Mouse (Mus musculus) kidney, postnatal 14 days (tissue): ENCODE results near the gene Vsig10.

Experiments used
- DNase-seq: peaks from one replicate; pipeline ENCODE4 v3.0.0; 2022; ENCODE audit warnings: mixed read lengths

The Vsig10 gene

DNA sequence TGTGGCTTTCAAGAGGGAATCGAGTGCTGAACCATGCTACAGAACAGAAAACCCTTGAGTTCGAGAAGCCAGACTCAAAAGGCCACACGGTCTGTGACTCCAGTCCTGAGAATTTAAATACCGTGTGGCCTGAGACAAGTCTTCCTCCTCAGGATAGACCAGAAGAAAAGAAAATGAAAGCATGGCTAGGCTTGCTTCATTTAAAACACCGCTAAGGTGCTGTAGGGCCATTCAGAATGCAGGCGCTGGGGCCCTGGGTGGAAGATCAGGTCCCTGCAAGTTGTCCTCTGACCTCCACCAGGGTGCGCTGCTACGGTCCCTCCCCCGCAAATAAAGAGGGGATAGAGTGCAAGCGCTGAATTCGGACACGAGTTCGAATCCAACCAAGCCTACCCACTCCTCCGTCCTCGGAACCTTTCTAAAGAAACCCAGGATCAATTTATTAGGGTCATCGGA lies 69.4 kb downstream of the Vsig10 start:
- peak; percentile 56 for DNase-seq

DNA sequence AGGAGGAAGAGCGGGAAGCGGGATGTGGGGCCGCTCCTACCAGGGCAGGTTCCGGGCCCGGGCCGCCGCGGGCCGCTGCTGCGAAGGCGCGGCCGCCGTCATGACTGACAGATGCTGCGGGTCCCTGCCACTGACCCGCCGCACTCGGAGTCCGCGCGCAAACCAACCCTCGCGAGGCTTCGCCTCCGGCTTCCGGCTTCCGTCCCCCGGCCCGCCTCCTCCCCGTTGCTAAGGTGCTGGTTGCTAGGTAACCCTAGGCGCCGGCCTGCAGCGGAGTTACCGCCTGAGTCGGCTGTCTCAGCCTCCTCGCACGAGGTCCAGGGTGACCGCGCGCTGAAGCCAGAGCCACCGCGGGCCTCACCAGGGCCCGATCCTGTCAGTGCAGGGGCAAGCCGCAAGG lies 70.0 kb downstream of the Vsig10 start, which contains the start of gene Rfc5:
Rfc5 (minus strand) TSS at position 171 of the 400 bp plus-strand sequence.
- peak; percentile 98 for DNase-seq

DNA sequence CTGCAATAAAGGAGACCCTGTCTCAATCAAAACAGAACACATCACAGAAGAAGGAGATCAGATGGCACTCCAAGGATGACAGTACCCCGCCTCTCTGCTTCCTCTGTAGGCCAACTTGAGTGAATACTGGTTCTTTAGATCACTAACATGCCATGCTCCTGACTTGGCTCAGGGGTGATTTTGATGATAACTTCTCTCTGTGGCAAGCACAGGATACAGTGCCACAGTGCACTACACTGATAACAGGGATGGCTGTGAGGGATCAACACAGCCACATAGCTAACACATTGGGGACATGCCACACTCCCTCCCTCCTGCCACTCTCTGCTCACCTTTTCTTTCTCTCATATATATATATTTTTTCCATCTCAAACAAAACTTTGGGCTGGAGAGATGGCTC lies 72.0 kb downstream of the Vsig10 start:
- DNase-seq, result no peak

DNA sequence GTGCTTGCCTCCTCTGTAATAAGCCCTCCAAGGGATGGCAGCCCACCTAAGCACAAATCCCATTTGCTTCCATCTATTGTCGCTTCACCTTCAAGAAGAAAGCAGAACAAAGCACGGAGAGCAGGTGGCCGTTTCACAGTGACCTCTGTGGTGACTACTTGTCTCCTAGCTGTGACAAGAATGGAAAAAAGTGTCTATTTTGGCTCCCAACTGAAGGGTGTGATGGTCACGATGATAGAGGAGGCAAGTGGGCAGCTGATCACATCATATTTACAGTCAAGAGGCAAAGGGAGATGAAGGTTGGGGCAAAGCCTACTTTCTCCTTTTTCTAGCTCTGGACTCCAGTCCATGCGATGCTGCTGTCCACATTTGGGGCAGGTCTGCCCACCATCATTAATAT lies 77.0 kb downstream of the Vsig10 start:
- no peak for DNase-seq

DNA sequence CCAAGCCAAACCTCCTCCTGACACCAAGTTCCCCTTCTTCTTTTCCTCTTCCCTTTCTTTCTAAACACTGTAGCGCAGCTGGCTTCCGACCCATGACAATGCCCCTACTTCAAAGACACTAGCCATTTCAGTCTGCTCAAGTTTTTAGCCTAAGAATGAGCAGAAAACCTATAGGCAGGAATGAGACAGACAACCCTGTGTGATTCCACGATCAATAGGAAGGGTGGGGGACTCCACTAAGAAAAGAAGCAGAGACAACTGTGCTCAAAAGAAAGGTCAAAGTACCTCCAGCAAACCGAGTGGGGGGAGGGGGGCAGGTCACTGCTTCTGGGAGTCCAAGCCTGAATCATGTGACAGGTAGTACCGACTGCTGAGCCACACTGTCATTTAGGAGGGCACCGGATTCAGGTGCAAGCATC lies 77.7 kb downstream of the Vsig10 start:
- no peak for DNase-seq

DNA sequence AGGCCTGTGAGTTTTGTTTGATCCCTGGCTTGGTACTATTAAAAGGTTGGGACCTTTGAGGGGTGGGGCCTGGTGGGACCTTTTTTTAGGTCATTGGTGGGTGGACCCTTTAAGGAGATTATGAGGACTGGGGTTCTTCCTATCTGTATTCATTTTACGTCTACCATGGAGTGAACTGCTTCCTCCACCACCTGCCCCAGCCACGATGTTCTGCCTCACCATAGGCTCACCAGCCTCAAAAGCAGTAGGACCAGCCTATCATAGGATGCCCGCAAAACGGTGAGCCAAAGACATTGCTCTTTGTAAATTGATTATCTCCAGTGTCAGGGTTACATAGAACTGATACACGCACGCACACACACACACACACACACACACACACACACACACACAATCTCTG lies 78.5 kb downstream of the Vsig10 start:
- DNase-seq, result no peak

DNA sequence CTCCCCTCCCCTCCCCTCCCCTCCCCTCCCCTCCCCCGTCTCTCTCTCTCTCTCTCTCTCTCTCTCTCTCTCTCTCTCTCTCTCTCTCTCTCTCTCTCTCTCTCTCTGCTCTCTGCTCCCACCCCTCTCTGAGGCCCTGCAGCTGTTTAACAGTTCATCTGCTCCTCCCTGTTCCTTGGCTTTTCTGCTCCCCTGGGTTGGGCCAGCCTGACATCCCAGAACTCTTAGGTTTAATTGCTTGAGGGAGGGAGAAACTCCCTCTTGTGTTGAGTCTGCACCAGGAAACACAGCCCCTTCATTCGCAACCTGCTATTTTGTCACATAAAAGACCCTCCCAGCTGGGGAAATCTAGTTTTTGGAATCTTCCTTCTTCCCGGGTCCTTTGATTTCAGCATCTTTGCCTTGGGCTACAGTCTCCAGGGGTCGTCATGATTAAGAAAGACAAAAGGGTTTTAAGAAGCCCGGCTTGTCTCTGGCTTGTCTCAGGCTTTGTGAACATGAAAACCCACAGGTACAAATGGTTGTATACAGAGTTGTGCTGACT lies 79.2 kb downstream of the Vsig10 start:
- DNase-seq, result no peak

DNA sequence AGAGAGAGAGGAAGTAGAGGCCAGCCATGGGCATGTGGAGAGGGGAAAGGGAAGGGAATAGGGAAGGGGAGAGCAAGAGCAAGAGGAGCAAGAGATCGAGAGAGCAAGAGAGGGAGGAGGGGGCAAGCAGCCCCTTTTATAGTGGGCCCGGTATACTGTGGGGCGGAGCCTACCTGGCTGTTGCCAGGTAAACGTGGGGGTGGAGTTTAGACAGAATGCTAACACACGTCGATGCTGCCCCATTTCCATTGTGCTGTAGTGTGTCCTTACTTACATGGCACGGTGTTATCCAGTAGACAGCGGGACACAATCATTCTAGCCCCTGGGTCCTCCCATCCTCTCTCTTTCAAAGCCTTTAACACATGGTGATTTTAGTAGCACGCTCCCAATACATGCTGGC lies 80.4 kb downstream of the Vsig10 start:
- no peak for DNase-seq

DNA sequence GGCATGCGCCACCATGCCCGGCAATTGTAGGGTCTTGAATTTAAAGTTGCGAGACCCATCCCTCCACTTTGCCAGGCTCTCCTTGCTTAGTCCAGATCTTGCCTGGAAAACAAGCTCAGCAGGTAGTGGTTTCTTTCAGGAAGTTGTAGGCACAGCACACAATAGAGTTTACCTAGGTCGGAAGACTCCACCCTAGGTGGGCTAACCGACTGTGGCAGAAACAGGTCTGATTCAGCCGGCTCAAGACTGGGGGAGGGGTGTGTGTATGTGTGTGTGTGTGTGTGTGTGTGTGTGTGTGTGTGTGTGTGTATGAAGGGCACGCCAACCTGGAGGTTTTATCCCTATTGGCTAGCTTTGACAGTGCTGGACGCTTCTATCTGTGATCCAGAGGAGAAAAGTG lies 84.7 kb downstream of the Vsig10 start:
- DNase-seq, result no peak
